Mouse (Mus musculus): Measurements from ENCODE around the gene Pde6c. TPM values are rescaled to one million over a fixed set of nuclear protein-coding genes. Genes with fewer than 3 reads are reported as not detected.

Pde6c gene
- total RNA-seq, 2 experiments from 2014 or later, result 0.24 TPM; not detected in 1

Other genes with a start within 250 kb of the Pde6c start
- 1 to 10 TPM; 8.0 to 8.9 TPM for gene Myof, start 89.2 kb upstream of the Pde6c start, total RNA-seq (2021)
- gene Cep55, start 77.8 kb upstream of the Pde6c start, total RNA-seq (2021), result 1 to 10 TPM; 1.8 to 3.3 TPM
- under 1 TPM; 0.24 to 0.28 TPM for gene Ffar4, start 35.7 kb upstream of the Pde6c start, total RNA-seq (2021)
- gene Rbp4, start 7.5 kb upstream of the Pde6c start, total RNA-seq (2021), result 1 to 10 TPM; 3.2 to 4.6 TPM
- 10 to 100 TPM; 21.8 to 24.2 TPM for gene Fra10ac1, start 91.4 kb downstream of the Pde6c start, total RNA-seq (2021)
- gene Lgi1, start 131.8 kb downstream of the Pde6c start, total RNA-seq (2021), result 10 to 100 TPM; 51.8 to 59.0 TPM

Measured in left cerebral cortex, postnatal 4 days (tissue).